Mouse (Mus musculus): ENCODE measurements around the gene Dapk2.

Gene Dapk2

DNA sequence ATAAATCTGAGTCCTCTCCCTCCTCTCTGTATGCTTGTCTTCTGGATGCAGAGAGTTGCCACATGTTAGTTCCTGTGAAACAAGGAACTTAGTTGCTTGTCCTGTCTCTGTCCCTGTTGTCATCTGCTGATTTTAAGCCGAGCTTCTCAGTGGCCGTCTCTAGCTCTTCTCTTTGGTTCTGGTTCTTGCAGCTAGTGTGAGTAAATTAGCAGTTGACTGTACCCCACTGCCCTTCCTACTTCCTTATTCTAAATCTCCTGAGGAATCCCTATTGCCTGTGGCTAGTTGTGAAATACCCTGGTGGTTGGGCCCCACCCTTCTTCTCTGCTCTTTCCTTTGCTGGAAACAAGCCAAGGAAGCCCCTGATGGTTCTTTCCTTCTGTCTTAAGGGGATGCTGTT, 26.6 kb upstream of the Dapk2 start:
- in situ Hi-C loops (cut with MboI; ENCODE audit: low pct_unique_long_range_greater_than_20kb in 1 of 2, low sequenced_read_pairs in 2 of 2, unreplicated experiment in 1 of 2), result no loop called here

DNA sequence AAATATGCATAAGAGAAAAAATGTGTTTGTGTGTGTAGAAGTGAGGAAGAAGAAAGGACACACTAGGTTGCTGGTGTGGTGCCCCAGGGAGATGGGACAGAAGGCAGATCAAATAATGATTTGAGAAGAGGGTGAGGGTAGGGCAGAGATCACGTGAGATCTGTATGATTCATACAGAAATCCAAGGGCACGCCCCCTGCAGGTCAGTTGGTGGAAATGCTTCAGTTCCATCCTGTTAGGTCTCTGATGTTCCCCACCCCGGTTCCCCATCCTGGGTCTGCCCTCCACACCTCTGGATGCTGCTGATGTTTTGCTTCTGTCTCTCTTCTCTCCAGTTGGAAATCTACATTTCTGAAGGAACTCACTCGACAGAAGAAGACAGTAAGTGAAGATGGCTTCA, 22.1 kb upstream of the Dapk2 start:
- in situ Hi-C loops (cut with MboI; ENCODE audit: low pct_unique_long_range_greater_than_20kb in 1 of 2, low sequenced_read_pairs in 2 of 2, unreplicated experiment in 1 of 2), result no loop called here

DNA sequence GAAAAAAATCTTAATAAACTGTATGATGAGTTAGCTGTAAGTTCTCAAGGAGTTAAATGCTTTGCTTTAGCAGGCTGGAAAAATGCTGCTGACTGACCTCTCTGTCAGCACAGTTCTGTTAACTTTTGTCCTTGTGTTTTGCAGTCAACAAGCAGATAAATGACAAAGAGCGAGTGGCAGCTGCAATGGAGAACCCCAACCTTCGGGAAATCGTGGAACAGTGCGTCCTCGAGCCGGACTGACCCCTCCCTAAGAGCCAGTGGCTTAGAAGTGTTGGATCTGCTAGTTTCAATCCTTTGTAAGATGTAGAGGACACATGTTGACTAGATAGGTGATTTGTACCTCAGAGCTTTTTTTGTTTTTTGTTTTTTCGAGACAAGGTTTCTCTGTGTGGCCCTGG, 19.8 kb upstream of the Dapk2 start:
- in situ Hi-C loops (cut with MboI; ENCODE audit: low pct_unique_long_range_greater_than_20kb in 1 of 2, low sequenced_read_pairs in 2 of 2, unreplicated experiment in 1 of 2), result no loop called here

DNA sequence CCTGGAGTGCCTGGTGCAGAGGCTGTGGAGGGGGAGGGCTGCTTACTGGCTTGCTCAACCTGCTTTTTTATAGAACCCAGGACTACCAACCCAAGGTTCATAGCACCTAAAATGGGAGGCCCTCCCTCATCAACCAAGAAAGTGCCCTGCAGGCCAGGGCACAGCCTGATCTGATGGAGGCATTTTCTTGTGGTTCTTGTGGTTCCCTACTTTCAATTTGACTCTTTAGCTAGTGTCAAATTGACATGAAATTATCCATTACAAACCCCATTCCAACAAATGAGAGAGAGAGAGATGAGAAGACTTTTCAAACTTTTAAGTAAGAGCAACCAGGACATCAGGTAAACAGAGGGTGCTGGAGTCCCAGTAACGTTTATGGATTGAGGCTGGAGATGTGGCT, 15.8 kb upstream of the Dapk2 start:
- in situ Hi-C loops (cut with MboI; ENCODE audit: low pct_unique_long_range_greater_than_20kb in 1 of 2, low sequenced_read_pairs in 2 of 2, unreplicated experiment in 1 of 2), result no loop called here

DNA sequence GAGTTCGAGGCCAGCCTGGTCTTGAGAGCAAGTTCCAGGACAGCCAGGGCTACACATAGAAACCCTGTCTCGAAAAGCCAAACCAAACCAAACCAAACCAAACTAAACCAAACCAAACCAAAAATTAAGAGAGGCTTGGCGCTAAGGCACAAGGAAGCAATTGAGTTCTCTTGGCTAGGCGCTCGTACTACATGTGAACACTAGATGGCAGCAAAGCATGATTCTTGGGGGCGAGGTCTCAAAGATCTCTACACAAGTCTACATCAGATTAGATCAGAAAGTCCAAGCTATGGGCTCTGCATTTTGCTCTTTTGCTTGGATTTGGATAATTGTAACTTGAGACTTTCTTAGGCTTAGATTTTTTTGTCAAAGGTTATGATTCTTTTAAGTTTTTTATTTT, 13.8 kb upstream of the Dapk2 start:
- in situ Hi-C loops (cut with MboI; ENCODE audit: low pct_unique_long_range_greater_than_20kb in 1 of 2, low sequenced_read_pairs in 2 of 2, unreplicated experiment in 1 of 2), result no loop called here

DNA sequence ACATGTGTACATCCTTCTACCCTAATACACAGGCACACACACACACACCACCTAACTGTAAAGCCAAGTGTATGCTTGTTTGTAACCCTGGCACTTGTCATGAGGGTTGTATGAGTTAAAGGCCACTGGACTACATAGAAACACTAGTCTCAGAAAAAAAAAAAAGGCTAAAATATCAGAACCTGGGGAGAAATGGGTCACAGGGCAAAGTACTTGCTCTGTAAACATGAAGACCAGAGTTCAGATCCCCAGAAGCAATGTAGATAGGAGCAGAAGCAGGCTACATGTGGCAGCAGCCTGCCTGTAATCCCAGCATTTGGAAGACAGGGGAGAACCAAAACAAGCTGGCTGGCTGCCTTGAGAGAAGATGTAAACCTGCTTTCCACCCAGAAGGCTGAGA, 11.9 kb upstream of the Dapk2 start:
- in situ Hi-C loops (cut with MboI; ENCODE audit: low pct_unique_long_range_greater_than_20kb in 1 of 2, low sequenced_read_pairs in 2 of 2, unreplicated experiment in 1 of 2), result no loop called here

DNA sequence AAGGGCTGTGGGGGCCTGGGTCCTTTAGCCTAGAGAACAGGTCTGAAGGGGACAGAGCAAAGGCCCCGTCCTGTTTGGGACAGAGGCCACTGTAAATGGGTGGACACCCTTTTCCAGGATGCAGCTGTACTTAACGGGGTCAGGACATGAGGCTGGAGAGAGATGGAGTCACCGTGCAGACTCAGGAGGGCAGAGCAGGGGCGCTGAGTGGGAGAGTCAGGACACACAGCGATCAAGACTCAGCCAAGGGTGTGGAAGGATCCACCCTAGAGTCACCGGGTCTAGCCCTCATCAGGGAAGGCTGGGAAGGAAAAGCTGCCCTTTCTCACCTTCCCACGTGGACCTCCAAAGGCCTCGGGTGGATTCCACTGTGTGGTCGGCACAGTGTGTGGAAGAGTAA, 6.0 kb upstream of the Dapk2 start:
- in situ Hi-C loops (cut with MboI; ENCODE audit: low pct_unique_long_range_greater_than_20kb in 1 of 2, low sequenced_read_pairs in 2 of 2, unreplicated experiment in 1 of 2), result no loop called here

DNA sequence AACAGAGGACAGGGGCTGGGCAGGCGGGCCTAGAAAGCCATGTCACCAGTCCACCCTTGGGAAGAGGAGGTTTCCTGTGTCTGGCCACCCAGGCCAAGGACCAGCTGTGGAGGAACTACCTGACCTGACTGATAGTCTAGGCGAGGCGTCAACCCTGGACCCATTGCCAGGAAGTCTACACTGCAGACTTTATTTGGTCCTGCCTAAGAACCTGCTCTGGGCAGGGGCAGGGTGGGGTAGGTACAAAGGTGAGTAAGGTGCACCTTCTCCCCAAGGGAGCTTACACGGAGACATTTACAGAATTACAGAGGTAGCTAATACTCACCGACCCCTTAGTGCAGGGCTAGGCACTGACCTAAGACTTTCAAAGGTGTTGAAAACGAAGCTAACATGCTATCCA, 4.4 kb upstream of the Dapk2 start:
- in situ Hi-C loops (cut with MboI; ENCODE audit: low pct_unique_long_range_greater_than_20kb in 1 of 2, low sequenced_read_pairs in 2 of 2, unreplicated experiment in 1 of 2), result no loop called here

DNA sequence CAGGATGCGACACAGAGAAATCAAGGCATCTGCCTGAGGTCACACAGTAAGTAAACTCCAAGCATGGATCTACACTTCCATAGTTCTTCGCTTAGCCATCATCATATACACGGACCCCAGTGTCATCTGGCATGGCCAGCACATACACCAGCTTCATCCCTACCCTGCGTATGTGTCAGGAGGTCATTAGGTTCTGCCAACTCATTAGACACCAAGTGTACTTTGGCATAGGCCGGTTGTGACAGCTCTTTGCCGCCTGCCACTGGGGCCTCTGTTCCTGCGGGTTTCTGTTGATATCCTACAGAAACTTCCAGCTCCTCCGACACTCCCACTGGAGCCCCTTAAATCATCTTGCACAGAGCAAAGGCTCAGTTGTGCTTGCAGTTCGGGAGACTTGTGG, 4.0 kb upstream of the Dapk2 start:
- in situ Hi-C loops (cut with MboI; ENCODE audit: low pct_unique_long_range_greater_than_20kb in 1 of 2, low sequenced_read_pairs in 2 of 2, unreplicated experiment in 1 of 2), result no loop called here

DNA sequence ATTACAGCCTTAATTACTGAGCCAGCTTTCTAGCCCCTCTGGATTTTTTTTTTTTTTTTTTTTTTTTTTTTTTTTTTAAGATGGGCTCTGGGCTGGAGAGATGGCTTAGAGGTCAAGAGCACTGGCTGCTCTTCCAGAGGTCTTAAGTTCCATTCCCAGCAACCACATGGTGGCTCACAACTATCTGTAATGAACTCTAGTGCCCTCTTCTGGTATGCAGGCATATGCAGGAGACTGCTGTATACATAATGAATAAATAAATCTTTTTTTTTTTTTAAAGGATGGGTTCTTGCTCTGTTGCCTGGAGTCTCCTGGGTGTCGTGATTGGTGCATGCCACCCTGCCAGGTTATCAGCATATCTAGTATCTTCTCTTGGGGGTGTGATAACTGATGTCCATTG, 2.5 kb upstream of the Dapk2 start:
- in situ Hi-C loops (cut with MboI; ENCODE audit: low pct_unique_long_range_greater_than_20kb in 1 of 2, low sequenced_read_pairs in 2 of 2, unreplicated experiment in 1 of 2), result no loop called here

DNA sequence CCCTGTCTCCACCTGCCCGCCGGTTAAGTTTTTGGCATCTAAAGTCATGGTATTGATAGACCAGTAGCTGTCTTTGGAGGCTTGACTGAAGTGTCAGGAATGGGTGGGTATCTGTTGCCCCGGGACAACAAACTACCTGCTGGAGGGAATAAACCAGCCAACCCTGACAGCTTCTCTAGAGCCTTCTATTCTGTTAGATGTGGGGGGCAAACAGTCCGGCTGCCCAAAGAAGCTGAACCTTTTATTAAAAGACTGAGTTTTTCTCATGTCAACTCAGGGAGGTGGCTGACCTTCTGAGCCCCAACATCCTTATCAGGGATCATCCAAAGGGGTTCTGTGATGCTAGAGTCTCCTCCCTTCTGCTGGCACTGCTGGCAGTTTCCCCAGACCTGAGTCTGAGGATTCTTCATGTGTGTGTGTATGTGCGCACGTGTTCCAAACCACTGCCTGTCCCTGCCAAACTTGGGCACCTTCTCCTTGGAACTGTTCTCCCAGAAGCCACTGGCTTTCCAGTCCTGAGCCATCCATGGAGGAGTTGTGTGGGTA, 935 bp downstream of the Dapk2 start:
- in situ Hi-C loops (cut with MboI; ENCODE audit: low pct_unique_long_range_greater_than_20kb in 1 of 2, low sequenced_read_pairs in 2 of 2, unreplicated experiment in 1 of 2), result no loop called here

DNA sequence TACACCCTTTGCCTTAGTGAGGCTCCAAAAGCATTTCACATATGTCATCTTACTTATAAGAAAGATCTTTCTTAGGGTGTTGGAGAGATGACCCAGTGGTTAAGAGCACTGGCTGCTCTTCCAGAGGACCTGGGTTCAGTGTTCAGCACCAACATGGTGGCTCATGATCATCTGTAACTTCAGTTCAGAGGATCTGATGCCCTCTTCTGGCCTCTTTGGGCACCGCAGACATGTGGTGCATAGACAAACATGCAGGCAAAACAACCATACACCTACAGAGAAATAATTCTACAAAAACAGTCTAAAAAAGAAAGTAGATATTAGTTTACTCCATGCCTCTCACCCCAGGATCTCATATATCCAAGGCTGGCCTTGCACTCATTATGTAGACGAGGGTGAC, 2.1 kb downstream of the Dapk2 start:
- in situ Hi-C loops (cut with MboI; ENCODE audit: low pct_unique_long_range_greater_than_20kb in 1 of 2, low sequenced_read_pairs in 2 of 2, unreplicated experiment in 1 of 2), result no loop called here

DNA sequence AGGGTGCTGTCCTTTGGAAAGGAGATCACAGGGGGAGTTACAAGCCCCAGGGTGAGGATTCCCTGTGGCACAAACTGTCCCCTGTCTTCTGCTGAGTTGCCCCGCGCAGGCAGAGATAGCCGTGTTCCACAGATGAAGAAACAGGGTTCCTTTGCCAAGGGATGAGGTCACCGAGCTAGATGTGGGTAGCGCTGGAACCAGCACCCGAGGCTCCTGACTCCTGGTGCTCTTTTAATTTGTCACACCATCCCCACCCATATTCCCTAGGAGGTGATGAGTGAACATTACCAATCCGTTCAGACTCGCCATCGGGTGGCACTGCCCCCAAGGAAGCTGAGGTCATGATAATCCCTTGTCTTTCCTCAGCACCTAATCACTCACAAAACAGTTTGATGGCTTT, 5.0 kb downstream of the Dapk2 start:
- in situ Hi-C loops (cut with MboI; ENCODE audit: low pct_unique_long_range_greater_than_20kb in 1 of 2, low sequenced_read_pairs in 2 of 2, unreplicated experiment in 1 of 2), result no loop called here

DNA sequence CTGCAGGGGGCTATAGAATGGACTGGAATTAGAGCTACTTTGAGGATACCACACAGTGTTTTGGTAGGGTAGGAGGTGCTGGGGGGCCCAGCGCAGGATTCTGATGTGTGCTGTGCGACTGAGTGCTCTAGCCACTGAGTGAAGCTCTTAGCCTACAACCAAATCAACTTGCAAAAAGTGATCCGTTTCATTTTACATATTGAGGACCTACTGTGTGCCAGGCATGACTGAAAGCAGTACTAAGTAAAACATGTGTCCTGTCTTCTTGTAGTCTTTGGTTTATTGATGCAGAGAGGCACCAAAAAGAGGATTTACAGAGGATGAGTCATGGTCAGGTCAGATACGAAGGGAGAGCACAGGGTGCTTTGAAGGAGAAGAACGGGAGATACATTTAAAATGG, 9.2 kb downstream of the Dapk2 start:
- in situ Hi-C loops (cut with MboI; ENCODE audit: low pct_unique_long_range_greater_than_20kb in 1 of 2, low sequenced_read_pairs in 2 of 2, unreplicated experiment in 1 of 2), result no loop called here

DNA sequence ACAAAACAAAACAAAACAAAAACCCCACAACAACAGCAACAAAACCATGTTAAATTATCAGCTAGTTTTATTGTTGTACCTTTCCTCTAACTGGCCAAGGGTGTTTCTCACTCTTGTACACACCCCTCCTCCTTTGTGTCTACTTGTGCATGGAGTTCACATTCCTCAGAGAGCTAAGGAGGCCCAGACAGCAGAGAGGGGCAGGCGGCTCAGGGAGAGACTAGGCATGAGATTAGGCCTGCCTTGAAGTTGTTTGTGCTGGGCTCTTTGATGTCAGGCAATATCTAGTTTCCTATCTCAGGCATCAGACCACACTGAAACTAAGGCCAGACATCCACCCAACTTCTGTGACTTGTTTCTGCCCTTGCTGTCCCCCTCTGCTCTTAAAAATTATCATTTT, 10.2 kb downstream of the Dapk2 start:
- in situ Hi-C loops (cut with MboI; ENCODE audit: low pct_unique_long_range_greater_than_20kb in 1 of 2, low sequenced_read_pairs in 2 of 2, unreplicated experiment in 1 of 2), result no loop called here

DNA sequence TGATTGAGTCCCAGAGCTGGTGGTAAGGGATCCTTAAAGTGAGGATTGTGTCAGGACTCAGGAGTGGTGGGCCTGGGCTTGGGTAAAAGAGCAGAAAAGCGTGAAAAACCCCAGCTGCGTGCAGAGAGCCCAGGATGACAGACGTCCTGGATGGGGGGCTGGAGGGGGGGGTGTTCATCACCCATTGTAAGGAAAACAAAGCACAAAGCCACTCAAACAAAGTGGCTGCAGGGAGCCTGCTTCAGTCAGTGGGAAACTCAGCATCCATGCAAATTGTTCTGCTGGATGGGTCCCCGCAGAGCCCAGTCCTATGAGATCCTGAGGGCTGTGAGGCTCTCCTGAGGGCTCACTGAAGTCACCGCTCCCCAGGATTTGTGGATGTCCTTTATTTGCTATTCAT, 12.5 kb downstream of the Dapk2 start:
- in situ Hi-C loops (cut with MboI; ENCODE audit: low pct_unique_long_range_greater_than_20kb in 1 of 2, low sequenced_read_pairs in 2 of 2, unreplicated experiment in 1 of 2), result no loop called here

DNA sequence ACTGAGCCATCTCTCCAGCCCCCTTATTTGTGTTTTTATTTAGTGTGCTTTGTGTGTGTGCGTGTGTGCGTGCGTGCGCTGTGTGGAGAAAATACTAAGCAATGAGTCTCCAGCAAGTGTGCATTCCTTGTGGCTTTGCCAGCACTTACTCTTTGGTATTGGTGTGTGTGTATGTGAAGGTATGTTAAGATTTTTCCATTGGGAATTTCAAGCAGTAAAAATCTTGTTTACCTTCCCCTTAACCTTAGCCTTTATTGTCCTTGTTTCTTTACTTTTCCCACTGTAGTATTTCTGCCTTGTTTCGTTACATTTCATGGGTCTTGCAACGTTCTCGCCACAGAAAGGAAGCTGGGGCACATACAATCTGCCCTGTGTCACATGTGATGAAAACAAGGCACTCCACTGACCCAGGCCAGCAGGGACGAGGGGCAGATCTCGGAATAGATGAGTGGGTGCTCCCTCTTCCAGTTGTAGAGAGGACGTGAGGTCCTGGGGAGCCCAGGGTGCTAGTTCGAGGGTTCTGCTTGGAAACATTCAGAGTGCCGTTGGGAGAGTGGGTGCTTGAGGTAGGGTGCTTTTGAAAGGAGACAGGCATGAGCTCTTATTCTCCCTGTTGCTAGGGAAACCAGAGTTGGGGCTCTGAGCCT, 13.4 kb downstream of the Dapk2 start:
- in situ Hi-C loops (cut with MboI; ENCODE audit: low pct_unique_long_range_greater_than_20kb in 1 of 2, low sequenced_read_pairs in 2 of 2, unreplicated experiment in 1 of 2), result no loop called here

DNA sequence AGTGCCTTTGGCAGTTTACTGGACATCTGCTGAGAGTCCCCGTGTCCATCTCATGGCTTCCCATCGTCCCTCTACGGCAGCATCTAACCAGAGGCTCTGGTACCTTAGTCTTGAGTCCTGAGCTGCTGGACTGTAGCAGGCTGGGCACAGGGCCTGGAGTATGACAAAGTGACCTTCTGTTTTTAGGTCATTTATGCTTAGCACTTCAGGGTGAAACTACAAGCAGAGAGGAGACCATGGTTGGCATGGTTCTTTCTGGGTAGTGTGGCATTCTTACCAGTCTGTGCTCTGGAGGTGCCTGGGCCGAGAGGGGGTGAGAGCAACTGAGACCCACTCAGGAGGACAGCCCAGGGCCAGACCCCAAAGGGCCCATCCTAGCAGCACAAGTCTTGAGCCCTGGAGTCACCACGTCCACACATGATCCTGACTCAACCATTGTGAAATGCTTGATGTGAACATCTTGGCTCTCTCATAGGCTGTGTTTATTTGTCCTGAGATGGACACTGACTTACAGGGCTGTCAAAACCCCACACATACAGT, 15.4 kb downstream of the Dapk2 start:
- in situ Hi-C loops (cut with MboI; ENCODE audit: low pct_unique_long_range_greater_than_20kb in 1 of 2, low sequenced_read_pairs in 2 of 2, unreplicated experiment in 1 of 2), result no loop called here

DNA sequence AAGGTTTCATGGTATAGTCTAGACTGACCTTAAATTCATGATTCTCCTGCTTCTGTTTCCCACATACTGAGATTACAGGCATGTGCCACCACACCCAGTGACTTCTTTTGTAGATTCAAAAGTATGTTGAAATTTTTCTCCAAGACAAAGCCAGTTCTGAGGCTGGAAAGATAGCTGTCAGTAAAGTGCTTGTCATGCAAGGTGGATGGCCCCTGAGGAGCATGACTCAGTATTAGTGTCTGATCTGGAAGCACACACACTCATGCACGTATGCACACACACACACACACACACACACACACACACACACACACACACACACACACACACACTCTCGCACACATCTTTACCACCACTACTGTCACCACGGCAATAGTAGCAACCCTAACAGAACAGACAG, 17.0 kb downstream of the Dapk2 start:
- in situ Hi-C loops (cut with MboI; ENCODE audit: low pct_unique_long_range_greater_than_20kb in 1 of 2, low sequenced_read_pairs in 2 of 2, unreplicated experiment in 1 of 2), result no loop called here

DNA sequence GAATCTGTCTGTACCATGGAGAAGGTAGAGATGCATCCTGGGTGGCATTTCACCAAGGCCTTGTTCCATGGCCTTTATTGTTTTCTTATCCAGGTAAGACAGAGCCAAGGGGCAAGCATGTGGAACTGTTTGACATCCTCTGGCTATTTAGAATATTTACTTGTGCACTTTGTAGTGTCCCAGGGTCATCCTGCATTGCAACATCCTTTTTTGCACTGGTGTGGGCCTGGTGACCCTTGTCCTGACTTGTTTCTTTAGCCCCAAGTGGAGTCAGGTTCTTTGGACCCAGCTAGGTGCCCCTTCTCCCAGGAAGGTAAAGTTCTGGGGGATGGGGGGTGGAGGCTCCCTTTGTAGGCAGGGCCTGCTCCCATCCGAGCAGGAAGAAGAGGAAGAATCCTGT, 20.0 kb downstream of the Dapk2 start:
- in situ Hi-C loops (cut with MboI; ENCODE audit: low pct_unique_long_range_greater_than_20kb in 1 of 2, low sequenced_read_pairs in 2 of 2, unreplicated experiment in 1 of 2), result no loop called here

DNA sequence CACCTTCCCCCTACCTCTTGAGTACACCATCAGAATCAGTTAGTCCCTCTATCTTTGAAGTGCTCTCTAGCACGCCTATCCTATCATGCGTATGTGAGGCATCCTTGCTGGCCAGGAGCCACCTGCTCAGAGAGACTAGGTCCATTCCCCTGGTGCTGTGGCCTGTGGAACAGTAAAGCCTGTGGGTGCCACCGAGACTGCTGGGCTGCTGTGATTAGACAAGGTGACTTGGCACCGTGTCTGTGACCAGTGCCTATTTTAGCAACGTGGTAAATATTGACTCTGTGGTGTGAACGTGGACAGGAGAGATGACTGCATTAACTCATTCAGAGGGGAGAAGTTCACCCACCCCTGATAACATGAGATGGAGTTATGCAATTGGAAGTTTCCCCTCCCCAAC, 21.8 kb downstream of the Dapk2 start:
- in situ Hi-C loops (cut with MboI; ENCODE audit: low pct_unique_long_range_greater_than_20kb in 1 of 2, low sequenced_read_pairs in 2 of 2, unreplicated experiment in 1 of 2), result no loop called here
